Mouse (Mus musculus) lung, embryonic 14.5 days (tissue): ENCODE measurements at regions not wholly inside any gene's neighbourhood (a gene's known extent, or its start where the extent isn't known, plus 50 kb on each side); places are given as distances from the start of the nearest gene placed in this dataset.
A peak's percentile ranks its signal among the peaks of the same experiment; 100 is the strongest.

ENCODE experiments used
- ATAC-seq: fragments of 200-750 bp; cut with Nextera tagmentation; 2 replicates; pipeline ENCODE4 v1.8.0; 2017; ENCODE audit warnings: mild to moderate bottlenecking, moderate TSS enrichment, moderate library complexity; ENCODE audit not compliant: insufficient read depth
- DNase-seq: peaks from one replicate; pipeline ENCODE4 v3.0.0-alpha.2; 2015
- H3K27ac ChIP-seq: fragments of 300-500 bp; sonication (generic); 2 replicates; pipeline ENCODE4 v1.5.1; 2014; ENCODE audit warnings: low read depth, mild to moderate bottlenecking, moderate library complexity
- H3K27me3 ChIP-seq: fragments of 300-500 bp; sonication (generic); 2 replicates; pipeline ENCODE4 v1.6.1; 2014; ENCODE audit warnings: low read length, control low read depth; ENCODE audit not compliant: insufficient read depth
- H3K36me3 ChIP-seq: fragments of 300-500 bp; sonication (generic); 2 replicates; pipeline ENCODE4 v1.6.1; 2014; ENCODE audit warnings: control low read depth; ENCODE audit not compliant: insufficient read depth
- H3K4me1 ChIP-seq: fragments of 300-500 bp; sonication (generic); 2 replicates; pipeline ENCODE4 v1.6.1; 2014; ENCODE audit warnings: antibody characterized with exemption, control low read depth; ENCODE audit not compliant: insufficient read depth
- H3K4me2 ChIP-seq: fragments of 300-500 bp; sonication (generic); 2 replicates; pipeline ENCODE4 v1.6.1; 2014; ENCODE audit warnings: mild to moderate bottlenecking
- H3K4me3 ChIP-seq: fragments of 300-500 bp; sonication (generic); 2 replicates; pipeline ENCODE4 v1.5.1; 2014; ENCODE audit warnings: low read depth, low read length
- H3K9ac ChIP-seq: fragments of 300-500 bp; sonication (generic); 2 replicates; pipeline ENCODE4 v1.6.1; 2014
- H3K9me3 ChIP-seq: fragments of 300-500 bp; sonication (generic); 2 replicates; pipeline ENCODE4 v1.6.1; 2016; ENCODE audit warnings: low read depth, low read length, control low read depth
- CTCF ChIP-seq: IDR thresholded peaks from 2 replicates; pipeline ENCODE4 v1.5.1; 2016; ENCODE audit warnings: antibody characterized with exemption, low read depth
- WGBS: fragments of 180-500 bp; shearing (Covaris S2); extraction: QIAGEN DNeasy Blood & Tissue Kit; methylation state at CpG from one replicate; pipeline ENCODE4 v1.1.7; 2014; 5-methylcytosine and 5-hydroxymethylcytosine counted together

- no peak for TF ChIP-seq CTCF
- H3K27ac ChIP-seq, result no peak overlapping the region
- 69% methylated on average over 2 of the region's 2 CpGs for WGBS
- no peaks in the 10 kb centered on the region for H3K9me3 ChIP-seq
- H3K9ac ChIP-seq, result no peak overlapping the region
- no peaks in the 10 kb centered on the region for H3K4me1 ChIP-seq
- H3K36me3 ChIP-seq, result no peaks in the 10 kb centered on the region
- no peaks in the 10 kb centered on the region for H3K27me3 ChIP-seq
- no peak overlapping the region for H3K4me3 ChIP-seq
- ATAC-seq (no peak), DNase-seq (no peak)
- no peak overlapping the region for H3K4me2 ChIP-seq
Observed at GRCm38 (mm10) chr13:29136231-29136630, 182.7 kb upstream of the Sox4 start.

DNA sequence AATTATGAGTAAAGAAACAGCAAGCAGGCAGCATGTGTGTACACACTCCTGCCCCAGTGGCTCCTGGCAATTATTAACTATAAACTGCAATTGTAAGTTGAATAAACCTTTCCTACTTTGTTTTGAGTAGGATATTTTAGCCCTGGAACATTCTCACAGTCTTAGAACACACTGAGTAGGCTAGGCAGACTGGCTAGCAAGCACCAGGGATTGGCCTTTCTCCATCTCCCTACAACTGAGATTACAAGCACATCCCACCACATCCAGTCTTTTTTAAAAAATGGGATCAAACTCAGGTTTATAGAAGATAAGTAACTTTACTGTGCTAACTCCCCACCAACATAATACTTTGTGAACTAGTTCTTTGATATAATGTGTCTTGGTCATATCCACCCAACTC is 174.0 kb upstream of the Sox4 start:
- Histone ChIP-seq H3K4me1 (no peaks in the 10 kb centered on the region), H3K9ac (no peak overlapping the region), H3K4me2 (no peak overlapping the region), H3K27ac (no peak overlapping the region), H3K4me3 (no peak overlapping the region), H3K9me3 (no peaks in the 10 kb centered on the region), H3K27me3 (no peaks in the 10 kb centered on the region), H3K36me3 (no peaks in the 10 kb centered on the region)
- no peak for ATAC-seq
- DNase-seq, result no peak
- TF ChIP-seq CTCF, result no peak

- Histone ChIP-seq H3K36me3 (no peaks in the 10 kb centered on the region), H3K9me3 (no peaks in the 10 kb centered on the region), H3K27me3 (no peaks in the 10 kb centered on the region), H3K27ac (no peak overlapping the region), H3K9ac (no peak overlapping the region), H3K4me2 (no peak overlapping the region), H3K4me1 (no peaks in the 10 kb centered on the region), H3K4me3 (no peak overlapping the region)
- 61% methylated on average over 7 of the region's 7 CpGs for WGBS
- DNase-seq (no peak), ATAC-seq (no peak)
- TF ChIP-seq CTCF, result no peak
Observed at GRCm38 (mm10) chr13:29123477-29123876, 170.0 kb upstream of the Sox4 start.

DNA sequence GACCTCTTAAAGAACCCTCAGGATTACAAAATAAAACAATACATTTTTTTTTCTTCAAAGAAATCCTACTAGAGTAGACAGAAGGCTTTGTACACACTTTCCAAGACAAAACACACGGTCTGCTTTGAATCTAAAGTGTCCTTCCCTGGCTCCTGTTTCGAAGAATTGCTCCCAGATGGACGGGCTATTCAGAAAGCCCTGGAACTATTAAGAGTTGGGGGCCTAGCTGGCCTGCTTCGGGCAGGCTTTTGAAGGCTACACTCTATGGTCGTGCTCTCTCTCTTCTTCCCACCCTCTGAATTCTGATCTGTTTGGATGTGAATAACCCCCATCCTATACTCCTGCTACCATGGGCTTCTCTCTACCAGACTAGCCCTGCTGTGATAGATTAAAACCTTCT is 167.6 kb upstream of the Sox4 start:
- Histone ChIP-seq H3K4me3 (no peak overlapping the region), H3K4me1 (no peaks in the 10 kb centered on the region), H3K27me3 (no peaks in the 10 kb centered on the region), H3K27ac (no peak overlapping the region), H3K9me3 (no peaks in the 10 kb centered on the region), H3K9ac (no peak overlapping the region), H3K4me2 (no peak overlapping the region), H3K36me3 (no peaks in the 10 kb centered on the region)
- DNase-seq (no peak), ATAC-seq (no peak)
- no peak for TF ChIP-seq CTCF
- WGBS, result 80% methylated on average over 5 of the region's 5 CpGs

- ATAC-seq, result no peak
Observed at GRCm38 (mm10) chr13:29119357-29119756, 165.8 kb upstream of the Sox4 start.

DNA sequence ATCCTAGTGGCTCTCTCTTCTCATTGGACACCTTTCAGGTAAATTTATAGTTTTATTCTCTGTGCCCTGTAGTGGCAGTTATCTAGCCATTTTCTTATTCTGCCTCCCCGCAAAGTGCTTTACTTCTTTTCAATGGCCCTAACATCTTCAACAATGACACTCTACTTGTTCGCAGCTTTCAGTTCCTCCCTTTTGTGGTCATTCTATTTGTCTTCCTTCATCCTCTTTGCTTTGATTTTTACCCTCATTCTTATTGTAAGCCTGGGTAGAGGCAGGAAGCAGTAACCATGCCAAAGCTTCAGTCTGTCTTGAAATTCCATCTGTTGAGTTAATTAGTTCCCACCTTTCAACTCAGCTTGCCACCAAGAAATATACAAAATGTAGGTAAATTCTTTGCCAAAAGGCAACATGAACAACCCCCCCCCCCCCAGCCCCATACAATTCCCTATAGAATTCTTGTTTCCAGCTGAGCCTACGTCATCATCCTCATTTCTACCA is 161.5 kb upstream of the Sox4 start:
- no peaks in the 10 kb centered on the region for H3K36me3 ChIP-seq
- DNase-seq, result no peak
- no peak overlapping the region for H3K4me3 ChIP-seq
- no peak overlapping the region for H3K27ac ChIP-seq
- TF ChIP-seq CTCF, result no peak
- no peak for ATAC-seq
- no peaks in the 10 kb centered on the region for H3K4me1 ChIP-seq
- no peaks in the 10 kb centered on the region for H3K9me3 ChIP-seq
- no peak overlapping the region for H3K9ac ChIP-seq
- no peaks in the 10 kb centered on the region for H3K27me3 ChIP-seq
- WGBS, result 94% methylated on average over 3 of the region's 3 CpGs
- H3K4me2 ChIP-seq, result no peak overlapping the region

More at GRCm38 (mm10) chr13:29119357-29119756, 165.8 kb upstream of the Sox4 start:
- DNase-seq, result no peak
- Histone ChIP-seq H3K27me3 (no peaks in the 10 kb centered on the region), H3K4me3 (no peak overlapping the region), H3K4me1 (no peaks in the 10 kb centered on the region), H3K27ac (no peak overlapping the region), H3K4me2 (no peak overlapping the region), H3K9me3 (no peaks in the 10 kb centered on the region), H3K9ac (no peak overlapping the region), H3K36me3 (no peaks in the 10 kb centered on the region)
- no peak for TF ChIP-seq CTCF
- 63% methylated on average over 1 of the region's 1 CpGs for WGBS

- Histone ChIP-seq H3K4me1 (no peaks in the 10 kb centered on the region), H3K4me2 (no peak overlapping the region), H3K9me3 (no peaks in the 10 kb centered on the region), H3K9ac (no peak overlapping the region), H3K27me3 (no peaks in the 10 kb centered on the region), H3K27ac (no peak overlapping the region), H3K36me3 (no peaks in the 10 kb centered on the region), H3K4me3 (no peak overlapping the region)
- ATAC-seq (peak; percentile 54), DNase-seq (peak; percentile 48)
- TF ChIP-seq CTCF, result no peak
- WGBS, result 56% methylated on average over 5 of the region's 5 CpGs
Observed at GRCm38 (mm10) chr13:29110127-29110526, 156.6 kb upstream of the Sox4 start.
